Mouse (Mus musculus) fat pad, adult 2 months (tissue): Measurements from ENCODE around the gene Tlnrd1.

Source experiments
- DNase-seq: peaks from one replicate; pipeline ENCODE4 v3.0.0-alpha.2; 2011; ENCODE audit warnings: low read depth, low spot score; ENCODE audit errors: extremely low read depth

Tlnrd1 gene

DNA sequence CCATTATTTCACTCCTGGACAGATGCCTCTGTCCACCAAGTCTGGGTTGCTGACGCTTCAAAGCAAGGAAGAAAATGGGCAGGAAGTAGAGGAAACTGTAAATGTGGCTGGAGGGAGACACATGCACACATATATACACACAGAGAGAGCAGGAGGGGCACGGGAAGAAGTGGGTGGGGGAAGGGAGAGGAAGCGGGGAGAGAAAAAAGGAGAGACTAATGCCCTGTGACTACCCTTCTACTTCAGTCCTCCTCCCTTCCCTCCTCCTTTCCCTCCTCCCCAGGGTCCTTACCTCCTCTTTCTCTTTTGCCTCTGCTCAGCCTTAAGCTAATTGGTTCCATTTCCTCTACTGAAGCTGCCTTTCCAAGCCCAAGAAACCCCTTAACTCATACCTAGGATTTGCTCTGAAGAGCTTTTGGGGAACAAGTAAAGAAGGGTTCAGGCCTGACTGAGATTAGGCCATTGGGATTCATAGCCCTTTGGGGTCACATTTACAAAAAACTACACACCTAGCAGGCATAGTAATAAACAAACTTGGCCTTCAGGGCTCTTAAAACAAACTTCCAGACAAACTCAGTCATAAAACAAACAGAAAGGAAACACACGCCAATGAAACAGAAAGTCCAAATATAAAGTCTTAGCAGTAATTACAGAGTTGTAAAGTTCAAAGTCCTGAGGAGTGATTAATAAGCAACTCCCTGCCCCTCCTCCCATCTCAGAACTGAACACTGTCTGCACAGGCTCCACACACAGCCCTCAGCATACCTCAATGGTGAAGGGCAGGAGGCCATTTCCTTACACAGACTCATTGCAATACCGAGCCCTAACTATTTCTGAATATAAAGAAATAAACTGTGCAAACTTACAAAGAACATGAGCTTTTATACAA, 36.7 kb downstream of the Tlnrd1 start:
- no peak for DNase-seq

DNA sequence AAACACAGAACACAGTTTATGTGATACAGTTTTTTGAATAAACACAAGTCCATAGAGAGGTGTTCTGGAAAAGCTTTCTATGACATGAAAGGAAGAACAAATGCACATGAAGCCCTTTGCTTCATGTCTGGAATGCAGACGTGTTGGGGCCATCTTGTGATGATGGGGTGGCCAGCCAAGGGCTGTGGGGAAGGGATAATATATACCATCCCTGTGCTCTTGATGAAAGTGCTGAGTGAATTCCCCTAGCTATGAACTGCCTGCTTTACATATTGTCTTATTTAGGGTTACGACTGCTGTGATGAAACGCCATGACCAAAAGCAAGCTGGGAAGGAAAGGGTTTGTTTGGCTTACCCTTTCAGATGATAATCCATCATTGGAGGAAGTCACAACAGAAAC, 39.3 kb downstream of the Tlnrd1 start:
- DNase-seq, result no peak

DNA sequence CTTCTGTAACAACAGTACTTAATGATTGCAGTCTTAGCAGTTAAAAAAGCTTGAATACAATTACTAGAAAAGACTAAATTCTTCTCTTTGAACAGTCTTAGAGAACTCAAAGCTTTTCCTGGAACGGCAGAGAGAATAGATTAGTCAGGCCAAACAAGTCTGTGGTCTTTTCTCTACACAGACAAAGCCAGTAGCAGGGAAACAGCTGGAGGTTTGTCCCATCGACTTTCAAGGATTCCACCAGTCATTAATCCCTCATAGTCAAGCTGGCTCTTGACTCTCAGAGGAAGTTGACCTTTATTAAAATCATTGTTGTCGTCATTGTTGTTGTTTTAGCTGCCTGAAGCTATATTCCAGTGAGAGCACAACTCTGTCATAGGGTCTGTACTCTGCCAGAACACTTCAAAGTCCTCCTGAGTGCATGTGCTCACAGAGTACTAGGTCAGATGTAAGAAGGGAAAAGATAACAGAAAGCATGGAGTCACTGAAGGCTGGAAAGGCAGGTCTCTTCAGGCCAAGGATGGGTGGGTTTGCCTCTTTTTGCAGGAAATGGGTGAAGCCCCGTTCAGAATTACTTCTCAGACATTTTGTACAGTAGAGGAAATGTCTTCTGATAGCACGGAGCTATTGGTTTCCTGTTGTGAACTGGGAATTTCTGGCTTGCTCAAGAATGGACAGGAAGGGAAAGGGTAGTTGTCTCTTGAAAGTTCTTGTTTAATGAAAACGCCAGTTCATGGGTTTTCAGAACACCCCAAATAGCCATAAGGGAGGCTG, 41.4 kb downstream of the Tlnrd1 start:
- DNase-seq, result no peak

DNA sequence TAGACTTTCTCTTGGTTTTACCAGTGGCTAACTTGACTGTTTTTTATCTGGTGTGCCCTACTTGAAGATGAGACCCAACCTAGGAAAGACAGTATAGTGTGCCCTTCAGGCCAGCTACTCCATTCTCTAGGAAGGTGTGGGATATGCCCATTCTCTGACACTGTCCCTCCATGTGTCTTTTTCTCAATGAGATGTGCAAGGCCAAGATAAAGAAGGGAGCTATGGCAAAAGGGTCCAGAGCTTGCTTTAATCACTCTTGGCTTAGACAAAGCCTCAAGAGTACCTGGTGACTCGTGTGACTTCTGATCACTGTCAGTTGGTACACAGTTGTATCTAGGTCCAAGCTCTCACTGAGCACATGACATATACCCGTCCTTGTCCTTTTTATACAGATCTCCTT, 44.0 kb downstream of the Tlnrd1 start:
- DNase-seq, result no peak

DNA sequence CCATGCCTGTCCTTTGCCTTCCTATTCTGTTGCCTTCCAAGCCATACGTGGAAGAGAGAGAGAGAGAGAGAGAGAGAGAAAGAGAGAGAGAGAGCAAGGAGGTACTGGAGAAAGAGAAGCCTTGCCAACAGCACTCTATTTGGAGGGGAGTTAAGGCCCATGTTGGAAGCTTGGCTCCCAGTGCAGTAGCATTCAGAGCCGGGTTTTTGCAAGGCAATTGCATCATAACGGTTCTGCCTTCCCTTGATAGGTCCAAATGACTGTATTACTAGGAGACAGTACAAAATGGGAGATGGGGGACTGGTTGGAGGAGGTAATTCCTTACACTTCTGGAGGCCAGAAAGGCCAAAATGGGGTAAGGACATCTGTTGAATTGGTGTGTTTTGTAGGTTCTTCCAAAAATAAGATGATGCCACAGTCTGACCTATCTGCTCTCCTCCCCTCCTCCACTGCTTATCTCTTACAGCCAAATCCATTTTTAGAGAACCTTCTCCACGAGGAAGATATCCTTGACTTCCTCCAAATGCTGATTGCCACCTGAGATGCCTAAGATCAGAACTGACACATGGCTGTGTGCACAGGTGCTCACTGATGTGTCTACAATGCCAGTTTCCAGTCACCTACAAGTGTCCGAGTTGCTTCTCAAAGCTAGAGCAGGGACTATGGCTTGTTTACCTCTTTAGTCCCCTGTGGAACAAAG, 45.4 kb downstream of the Tlnrd1 start:
- no peak for DNase-seq
